Mouse (Mus musculus): ENCODE data around the gene Bst2.

Gene Bst2

DNA sequence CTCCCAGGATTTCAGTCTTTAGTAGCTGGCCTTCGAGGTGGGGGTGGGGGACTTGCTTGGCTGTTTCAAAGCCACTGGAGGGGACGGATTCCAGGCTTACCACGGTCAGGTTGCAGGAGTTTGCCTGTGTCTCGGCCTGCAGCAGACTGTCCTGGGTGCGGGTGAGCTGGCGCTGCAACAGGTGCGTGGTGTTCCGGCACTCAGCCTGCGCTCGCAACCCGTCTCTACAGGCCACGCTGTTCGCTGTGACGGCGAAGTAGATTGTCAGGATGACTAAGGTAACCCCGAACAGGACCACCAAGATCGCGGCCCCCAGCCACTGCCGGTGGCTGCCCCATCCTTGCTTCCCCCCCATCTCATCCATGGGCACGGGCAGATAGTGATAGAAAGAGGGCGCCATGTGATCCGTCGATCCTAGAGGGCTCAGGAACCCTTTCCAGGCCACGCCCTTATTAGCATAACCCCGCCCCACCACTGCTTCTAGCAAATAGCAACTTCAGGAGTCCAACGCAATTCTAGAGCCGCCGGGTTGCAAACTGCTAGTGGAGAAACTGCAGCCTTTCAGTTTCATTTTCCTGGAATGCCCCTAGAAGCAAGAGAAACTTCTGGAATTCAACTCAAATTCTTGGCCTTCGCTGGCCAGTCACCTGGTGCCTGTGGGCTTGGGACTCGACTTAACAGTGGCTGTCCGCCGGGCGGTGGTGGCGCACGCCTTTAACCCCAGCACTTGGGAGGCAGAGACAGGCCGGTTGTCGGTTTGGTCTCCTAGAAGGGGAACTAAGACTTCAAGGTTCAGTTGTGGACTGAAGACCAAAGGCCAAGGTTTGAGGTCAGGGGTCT lies at the start of gene Bst2:
Bst2 (minus strand) TSS at position 429 of the 840 bp plus-strand sequence.
- ChIA-PET POLR2A (interaction anchor here (0.5 to 3.4 kb wide), 15 partner anchors 9 to 251 kb away, joined by 3 to 12 read pairs (median 3); partner anchors contain the start of genes Colgalt1 (in 1 of the 4), Plvap (in 1 of the 4), Slc27a1 (in 1 of the 4) and Tmem221 (in 1 of the 4)), CTCF (interaction anchor here (0.6 to 1.3 kb wide), 11 partner anchors 14 to 962 kb away, joined by 3 to 9 read pairs (median 4); partner anchors contain the start of gene Fcho1 (in 1 of the 4))

DNA sequence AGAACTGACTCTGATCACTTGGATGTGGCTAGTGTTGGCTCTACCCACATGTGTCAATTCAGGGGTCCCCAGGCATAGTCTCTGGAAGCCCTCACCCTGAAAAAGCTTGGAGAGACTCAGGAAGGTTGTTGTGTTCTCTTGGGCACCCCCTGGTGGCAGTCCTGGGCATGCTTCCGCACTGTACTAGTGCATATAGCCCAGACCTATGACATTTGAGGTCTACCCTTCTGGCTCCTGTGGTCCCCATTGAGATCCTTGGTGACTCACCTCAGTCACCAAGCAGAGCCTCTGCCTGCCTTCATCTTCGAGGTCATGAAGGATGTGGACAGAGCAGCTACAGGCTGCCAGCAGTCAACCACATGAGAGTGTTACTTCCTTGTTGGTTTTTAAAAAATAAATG lies 49.6 kb upstream of the Bst2 start:
- ChIA-PET CTCF (interaction anchor here (0.6 to 2.0 kb wide), 15 partner anchors 9 to 742 kb away, joined by 3 to 12 read pairs (median 4); partner anchors contain the start of genes Slc27a1 (in 2 of the 4) and Tmem221 (in 1 of the 4)), POLR2A (interaction anchor here in 3 of 4 experiments (0.8 to 4.0 kb wide), 10 partner anchors 8 to 43 kb away, joined by 3 to 20 read pairs (median 5); partner anchors contain the start of genes Colgalt1 (in 1 of the 3), Slc27a1 (in 1 of the 3) and Tmem221 (in 1 of the 3))

DNA sequence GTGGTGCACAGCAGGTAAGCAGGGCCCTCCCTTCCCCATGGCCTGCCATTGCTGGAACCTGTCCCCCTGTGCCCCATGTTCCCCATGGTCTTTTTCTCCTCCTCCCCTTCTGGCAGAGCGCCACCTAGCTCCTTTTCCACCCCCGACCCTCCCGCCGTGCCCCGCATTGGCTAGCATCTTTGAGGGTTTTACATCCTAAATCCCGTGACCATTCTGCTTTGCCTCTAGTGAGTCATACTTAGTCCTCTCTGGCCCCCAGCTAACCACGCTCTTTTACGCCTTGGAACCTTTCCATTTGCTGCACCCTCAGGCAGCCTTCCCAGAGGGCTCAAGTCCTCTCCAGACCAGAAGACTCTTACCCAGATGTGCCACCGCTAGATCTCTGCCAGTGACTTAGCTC lies 42.9 kb upstream of the Bst2 start:
- CTCF ChIA-PET: interaction anchor here (0.6 to 4.2 kb wide), 22 partner anchors 10 to 115 kb away, joined by 3 to 40 read pairs (median 4); partner anchors contain the start of genes Tmem221 (in 2 of the 4), Colgalt1 (in 1 of the 4), Mrpl34 (in 1 of the 4) and Pgls (in 1 of the 4)
- POLR2A ChIA-PET: interaction anchor here in 3 of 4 experiments (0.5 to 5.8 kb wide), 27 partner anchors 9 to 738 kb away, joined by 3 to 78 read pairs (median 5); partner anchors contain the start of genes Pgls (in 3 of the 3), Slc27a1 (in 2 of the 3), Colgalt1 (in 1 of the 3) and Fcho1 (in 1 of the 3)

DNA sequence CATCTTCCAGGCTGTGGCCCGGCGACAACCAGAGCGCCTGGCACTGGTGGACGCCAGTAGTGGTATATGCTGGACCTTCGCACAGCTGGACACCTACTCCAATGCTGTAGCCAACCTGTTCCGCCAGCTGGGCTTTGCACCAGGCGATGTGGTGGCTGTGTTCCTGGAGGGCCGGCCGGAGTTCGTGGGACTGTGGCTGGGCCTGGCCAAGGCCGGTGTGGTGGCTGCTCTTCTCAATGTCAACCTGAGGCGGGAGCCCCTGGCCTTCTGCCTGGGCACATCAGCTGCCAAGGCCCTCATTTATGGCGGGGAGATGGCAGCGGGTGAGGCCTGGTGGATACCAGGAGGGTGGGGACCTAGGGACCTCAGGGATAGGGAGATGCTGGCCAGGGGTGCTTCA lies 42.2 kb upstream of the Bst2 start:
- POLR2A ChIA-PET: interaction anchor here in 3 of 4 experiments (0.5 to 5.8 kb wide), 29 partner anchors 8 to 740 kb away, joined by 3 to 78 read pairs (median 5); partner anchors contain the start of genes Pgls (in 3 of the 3), Colgalt1 (in 2 of the 3), Slc27a1 (in 2 of the 3) and Ankle1 (in 1 of the 3)
- CTCF ChIA-PET: interaction anchor here (0.8 to 4.2 kb wide), 21 partner anchors 9 to 114 kb away, joined by 3 to 40 read pairs (median 4); partner anchors contain the start of genes Tmem221 (in 2 of the 4), Colgalt1 (in 1 of the 4), Mrpl34 (in 1 of the 4) and Pgls (in 1 of the 4)

GRCm38 (mm10) chr8:71579009-71579408 lies 41.8 kb upstream of the Bst2 start:
- ChIA-PET CTCF (interaction anchor here (0.8 to 4.2 kb wide), 11 partner anchors 9 to 82 kb away, joined by 3 to 40 read pairs (median 6); partner anchors contain the start of genes Pgls (in 1 of the 4) and Slc27a1 (in 1 of the 4)), POLR2A (interaction anchor here in 2 of 4 experiments (0.7 to 5.8 kb wide), 16 partner anchors 9 to 739 kb away, joined by 3 to 78 read pairs (median 6); partner anchors contain the start of genes Colgalt1 (in 2 of the 2), Pgls (in 2 of the 2), Slc27a1 (in 2 of the 2) and Ankle1 (in 1 of the 2))

DNA sequence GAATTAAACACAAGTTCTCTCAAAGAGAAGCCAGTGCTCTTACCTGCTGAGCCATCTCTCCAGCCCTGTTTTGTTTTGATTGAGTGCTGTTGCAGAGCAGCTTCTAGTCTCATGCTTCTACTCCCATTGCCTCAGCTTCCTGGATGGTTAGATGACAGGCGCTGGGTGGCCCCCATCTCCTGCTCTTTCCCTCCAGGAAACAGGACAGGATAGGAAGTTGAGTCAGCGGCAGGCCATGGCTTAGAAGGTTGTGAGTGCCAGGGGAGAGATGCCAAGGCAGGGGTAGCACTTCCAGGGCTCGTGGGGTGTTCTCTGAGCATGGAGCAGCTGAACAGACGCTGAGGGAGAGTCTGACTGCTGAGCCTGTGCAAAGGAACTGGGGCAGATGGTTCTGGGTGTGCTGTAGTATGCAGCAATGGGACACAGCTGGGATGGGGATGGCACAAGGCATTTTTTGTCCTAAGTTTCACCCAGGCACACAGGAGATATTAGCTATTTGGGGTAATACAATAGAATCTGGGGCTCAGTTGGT lies 40.7 kb upstream of the Bst2 start:
- ChIA-PET CTCF (interaction anchor here (0.7 to 1.5 kb wide), 6 partner anchors 10 to 1057 kb away, joined by 3 to 6 read pairs (median 3); partner anchors contain the start of genes Slc27a1 (in 1 of the 4) and Tmem221 (in 1 of the 4)), POLR2A (interaction anchor here in 2 of 4 experiments (0.8 to 5.8 kb wide), 13 partner anchors 8 to 65 kb away, joined by 3 to 78 read pairs (median 5); partner anchors contain the start of genes Colgalt1 (in 2 of the 2), Pgls (in 2 of the 2), Slc27a1 (in 2 of the 2) and Tmem221 (in 1 of the 2))

- ChIA-PET POLR2A (interaction anchor here in 3 of 4 experiments (0.5 to 2.5 kb wide), 7 partner anchors 9 to 397 kb away, joined by 3 to 10 read pairs (median 4); partner anchors contain the start of genes Pgls (in 1 of the 3) and Tmem221 (in 1 of the 3)), CTCF (interaction anchor here in 2 of 4 experiments (0.6 to 1.3 kb wide), 4 partner anchors 13 to 113 kb away, joined by 3 to 5 read pairs (median 4); partner anchors contain the start of gene Colgalt1 (in 1 of the 2))
These were observed 37.8 kb upstream of the Bst2 start for GRCm38 (mm10) chr8:71575020-71575419.

DNA sequence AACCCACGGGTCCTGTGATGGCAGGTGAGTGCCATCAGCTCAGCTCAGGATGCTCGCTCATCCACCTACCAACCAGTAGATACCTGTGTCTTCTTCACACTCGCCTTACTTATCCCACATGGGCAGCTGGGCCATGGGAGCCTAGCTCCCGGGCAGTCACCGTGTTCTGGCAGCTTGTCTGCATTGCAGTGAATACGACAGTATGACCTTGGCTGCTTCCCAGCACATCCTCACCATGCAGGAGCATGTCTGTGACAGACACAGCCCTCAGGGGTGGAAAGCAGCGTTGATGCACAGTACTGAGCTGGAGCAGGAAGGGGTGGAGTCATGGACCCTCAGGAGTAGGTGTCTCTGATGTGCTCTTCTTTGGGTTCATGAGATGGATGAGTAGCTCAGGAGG lies 37.2 kb upstream of the Bst2 start:
- ChIA-PET POLR2A (interaction anchor here in 3 of 4 experiments (0.5 to 2.5 kb wide), 11 partner anchors 10 to 397 kb away, joined by 3 to 10 read pairs (median 4); partner anchors contain the start of genes Colgalt1 (in 1 of the 3), Pgls (in 1 of the 3) and Tmem221 (in 1 of the 3)), CTCF (interaction anchor here in 3 of 4 experiments (0.6 to 1.6 kb wide), 5 partner anchors 12 to 113 kb away, joined by 3 to 5 read pairs (median 4); partner anchors contain the start of gene Colgalt1 (in 1 of the 3))

DNA sequence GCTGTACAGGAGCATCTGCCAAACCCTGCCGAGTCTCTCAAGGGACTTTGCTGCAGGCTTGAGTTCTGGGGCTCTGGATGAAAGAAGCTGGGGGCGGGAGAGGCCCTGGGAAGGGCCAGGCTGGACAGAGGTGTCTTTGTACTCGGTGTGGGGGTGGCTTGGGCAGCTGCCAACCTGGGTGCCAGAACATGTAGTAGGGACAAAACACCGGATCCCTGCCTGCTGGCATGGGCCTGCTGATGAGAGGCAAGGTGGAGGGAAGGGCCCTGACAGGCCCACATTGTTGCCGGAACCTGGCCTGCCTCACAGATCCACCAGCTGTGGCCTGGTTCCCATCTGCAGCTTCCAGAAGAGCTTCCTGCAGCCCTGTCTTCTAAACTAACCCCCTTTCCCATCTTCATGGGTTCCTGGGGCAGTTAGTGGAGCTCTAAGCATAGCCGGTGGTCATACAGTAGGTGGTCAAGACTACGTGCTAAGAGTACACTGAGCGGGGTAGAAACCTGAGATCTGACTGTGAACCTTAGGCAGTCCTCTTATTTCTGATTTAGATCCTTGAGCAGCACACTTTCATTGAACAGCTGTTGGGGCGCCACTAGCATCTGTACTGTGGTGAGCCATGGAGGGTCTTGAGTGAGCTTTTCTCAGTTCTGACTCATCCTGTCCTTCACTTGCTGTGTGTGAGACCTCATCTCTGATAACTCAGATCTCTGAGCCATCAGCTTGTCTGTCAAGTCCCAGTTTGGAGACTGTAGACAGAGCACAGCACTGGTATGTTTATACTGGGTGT lies 35.8 kb upstream of the Bst2 start:
- ChIA-PET CTCF (interaction anchor here in 3 of 4 experiments (0.5 to 1.6 kb wide), 7 partner anchors 10 to 132 kb away, joined by 3 to 9 read pairs (median 4); no protein-coding TSS in a partner anchor), POLR2A (interaction anchor here in 3 of 4 experiments (0.6 to 2.5 kb wide), 9 partner anchors 11 to 919 kb away, joined by 3 to 10 read pairs (median 4); partner anchors contain the start of genes Pgls (in 2 of the 3), Colgalt1 (in 1 of the 3) and Tmem221 (in 1 of the 3))

GRCm38 (mm10) chr8:71572077-71572476 lies 34.8 kb upstream of the Bst2 start:
- CTCF ChIA-PET: interaction anchor here in 1 of 4 experiments (1.0 kb wide), 1 partner anchor 15 kb away, joined by 4 read pairs; no protein-coding TSS in a partner anchor
- POLR2A ChIA-PET: interaction anchor here in 2 of 4 experiments (3.1 to 4.7 kb wide), 3 partner anchors 8 to 57 kb away, joined by 18 to 73 read pairs (median 36); no protein-coding TSS in a partner anchor

DNA sequence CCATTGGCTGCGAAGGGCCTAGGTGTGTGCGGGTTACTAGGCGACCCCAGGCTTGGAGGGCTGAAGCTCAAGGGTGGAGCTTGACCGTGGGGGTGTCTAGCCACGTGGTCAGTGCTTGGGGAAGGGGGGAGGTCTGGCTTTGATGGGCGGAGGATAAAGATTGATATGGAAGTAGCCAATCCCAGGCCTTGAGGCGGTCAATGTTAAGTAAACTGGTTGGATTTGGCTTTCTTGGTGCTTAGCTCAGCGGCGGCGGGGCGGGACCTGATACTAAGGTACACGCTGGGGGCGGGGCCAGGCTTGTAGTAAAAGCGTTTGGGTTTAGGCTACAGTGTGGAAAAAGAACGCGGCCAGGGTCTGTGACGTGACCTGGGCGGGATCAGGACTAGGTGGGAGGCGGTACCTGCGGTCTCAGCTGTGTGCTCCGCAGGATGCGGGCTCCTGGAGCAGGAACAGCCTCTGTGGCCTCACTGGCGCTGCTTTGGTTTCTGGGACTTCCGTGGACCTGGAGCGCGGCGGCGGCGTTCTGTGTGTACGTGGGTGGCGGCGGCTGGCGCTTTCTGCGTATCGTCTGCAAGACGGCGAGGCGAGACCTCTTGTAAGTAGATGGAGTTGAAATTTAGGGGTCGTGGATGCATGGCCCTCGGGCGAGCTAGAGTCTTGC lies 33.2 kb upstream of the Bst2 start:
- CTCF ChIA-PET: interaction anchor here (0.5 to 3.7 kb wide), 36 partner anchors 9 to 1012 kb away, joined by 3 to 40 read pairs (median 5); partner anchors contain the start of genes Tmem221 (in 2 of the 4), Ap1m1 (in 1 of the 4), Bst2 (in 1 of the 4) and Colgalt1 (in 1 of the 4)
- POLR2A ChIA-PET: interaction anchor here (0.6 to 4.7 kb wide), 117 partner anchors 8 to 1031 kb away, joined by 3 to 104 read pairs (median 5); partner anchors contain the start of genes Colgalt1 (in 3 of the 4), Mvb12a (in 3 of the 4), Pgls (in 3 of the 4) and Tmem221 (in 3 of the 4)

- CTCF ChIA-PET: interaction anchor here (0.5 to 3.7 kb wide), 47 partner anchors 7 to 1011 kb away, joined by 3 to 40 read pairs (median 5); partner anchors contain the start of genes Tmem221 (in 3 of the 4), Ap1m1 (in 1 of the 4), Bst2 (in 1 of the 4) and Colgalt1 (in 1 of the 4)
- POLR2A ChIA-PET: interaction anchor here (0.6 to 4.7 kb wide), 150 partner anchors 7 to 1032 kb away, joined by 3 to 104 read pairs (median 4); partner anchors contain the start of genes Tmem221 (in 4 of the 4), Colgalt1 (in 3 of the 4), Klf2 (in 3 of the 4) and Mvb12a (in 3 of the 4)
These were observed 32.4 kb upstream of the Bst2 start for GRCm38 (mm10) chr8:71569366-71570290.

- CTCF ChIA-PET: interaction anchor here in 3 of 4 experiments (0.6 to 3.7 kb wide), 31 partner anchors 7 to 1011 kb away, joined by 3 to 40 read pairs (median 5); partner anchors contain the start of genes Tmem221 (in 2 of the 3), Colgalt1 (in 1 of the 3), Dda1 (in 1 of the 3) and Mvb12a (in 1 of the 3)
- POLR2A ChIA-PET: interaction anchor here (0.6 to 4.7 kb wide), 99 partner anchors 8 to 1648 kb away, joined by 3 to 104 read pairs (median 5); partner anchors contain the start of genes Colgalt1 (in 3 of the 4), Pgls (in 3 of the 4), Tmem221 (in 3 of the 4) and Jak3 (in 2 of the 4)
These were observed 31.7 kb upstream of the Bst2 start for GRCm38 (mm10) chr8:71568941-71569340.

Data from embryonic stem cell, embryonic (primary cell).